Mouse (Mus musculus) lung, postnatal 0 days (tissue): Measurements from ENCODE around the gene Smoc1. TPM values are rescaled to one million over a fixed set of nuclear protein-coding genes. Genes with fewer than 3 reads are reported as not detected.

Experiments
- ATAC-seq: fragments of 200-750 bp; cut with Nextera tagmentation; 2 replicates; pipeline ENCODE4 v1.8.0; 2017; ENCODE audit warnings: moderate library complexity
- DNase-seq: peaks from one replicate; pipeline ENCODE4 v3.0.0-alpha.2; 2016; ENCODE audit warnings: low spot score
- H3K27ac ChIP-seq: fragments of 300-500 bp; sonication (generic); 2 replicates; pipeline ENCODE4 v1.5.1; 2014; ENCODE audit warnings: antibody characterized with exemption, mild to moderate bottlenecking, low read length, mixed read lengths
- H3K27me3 ChIP-seq: fragments of 300-500 bp; sonication (generic); replicated peaks from 2 replicates; pipeline ENCODE4 v1.6.1; 2014; ENCODE audit warnings: low read length, mixed read lengths; ENCODE audit not compliant: insufficient read depth
- H3K36me3 ChIP-seq: fragments of 300-500 bp; sonication (generic); 2 replicates; pipeline ENCODE4 v1.6.1; 2014; ENCODE audit warnings: low read length, mixed read lengths; ENCODE audit not compliant: insufficient read depth
- H3K4me1 ChIP-seq: fragments of 300-500 bp; sonication (generic); 2 replicates; pipeline ENCODE4 v1.6.1; 2014; ENCODE audit warnings: antibody characterized with exemption, low read depth, low read length, mixed read lengths; ENCODE audit not compliant: insufficient read depth
- H3K4me2 ChIP-seq: fragments of 300-500 bp; sonication (generic); replicated peaks from 2 replicates; pipeline ENCODE4 v1.6.1; 2014; ENCODE audit warnings: low read depth, mild to moderate bottlenecking, low read length, moderate library complexity, mixed read lengths
- H3K4me3 ChIP-seq: fragments of 300-500 bp; sonication (generic); 2 replicates; pipeline ENCODE4 v1.5.1; 2014; ENCODE audit warnings: low read depth, low read length
- H3K9ac ChIP-seq: fragments of 300-500 bp; sonication (generic); replicated peaks from 2 replicates; pipeline ENCODE4 v1.6.1; 2014; ENCODE audit warnings: low read depth, mild to moderate bottlenecking
- H3K9me3 ChIP-seq: fragments of 300-500 bp; sonication (generic); 2 replicates; pipeline ENCODE4 v1.6.1; 2016; ENCODE audit warnings: low read length, mixed read lengths
- CTCF ChIP-seq: IDR thresholded peaks from 2 replicates; pipeline ENCODE4 v1.5.1; 2016; ENCODE audit warnings: antibody characterized with exemption, mild to moderate bottlenecking
- EP300 ChIP-seq: IDR thresholded peaks from 2 replicates; pipeline ENCODE4 v1.6.1; 2016; ENCODE audit warnings: antibody characterized with exemption, mild to moderate bottlenecking, control low read depth
- WGBS: fragments of 180-500 bp; shearing (Covaris S2); extraction: QIAGEN DNeasy Blood & Tissue Kit; methylation state at CpG from one replicate; pipeline ENCODE4 v1.1.7; 2014; 5-methylcytosine and 5-hydroxymethylcytosine counted together
- polyA plus RNA-seq: library from polyadenylated mRNA; unstranded; fragments of >200 nt; fragmentation: Nextera tagmentation; extraction: Ambion mirVana; gene quantifications from 2 replicates; pipeline ENCODE4 v1.2.1, GENCODE M21; 2015

Smoc1 gene
- polyA plus RNA-seq, 1 experiment from 2014 or later: 0.19 TPM

GRCm38 (mm10) chr12:81123793-81124192, 97.2 kb downstream of the Smoc1 start:
- ATAC-seq (no peak), DNase-seq (no peak)
- no peak for TF ChIP-seq CTCF
- TF ChIP-seq EP300: no peak

GRCm38 (mm10) chr12:81126842-81127241, 100.2 kb downstream of the Smoc1 start:
- Histone ChIP-seq H3K9ac (no peak overlapping the region), H3K4me1 (no peaks in the 10 kb centered on the region), H3K36me3 (no peaks in the 10 kb centered on the region)

More at GRCm38 (mm10) chr12:81123793-81124192, 97.2 kb downstream of the Smoc1 start:
- Histone ChIP-seq H3K27me3 (no peaks in the 10 kb centered on the region), H3K36me3 (no peaks in the 10 kb centered on the region), H3K9me3 (no peaks in the 10 kb centered on the region; the same call in 1 of the 2 replicates), H3K4me3 (no peak overlapping the region), H3K9ac (no peak overlapping the region), H3K27ac (no peak overlapping the region), H3K4me1 (no peaks in the 10 kb centered on the region), H3K4me2 (no peak overlapping the region)

GRCm38 (mm10) chr12:81128693-81129092, 102.1 kb downstream of the Smoc1 start:
- H3K4me1 ChIP-seq: no peaks in the 10 kb centered on the region
- no peak overlapping the region for H3K4me2 ChIP-seq
- 87% methylated on average over 5 of the region's 5 CpGs for WGBS
- TF ChIP-seq CTCF: no peak
- no peak for TF ChIP-seq EP300
- no peaks in the 10 kb centered on the region for H3K36me3 ChIP-seq
- no peak overlapping the region for H3K4me3 ChIP-seq
- DNase-seq (no peak), ATAC-seq (no peak)
- H3K27ac ChIP-seq: no peak overlapping the region
- no peak overlapping the region for H3K9ac ChIP-seq
- H3K27me3 ChIP-seq: no peaks in the 10 kb centered on the region
- H3K9me3 ChIP-seq: no peaks in the 10 kb centered on the region

More at GRCm38 (mm10) chr12:81126842-81127241, 100.2 kb downstream of the Smoc1 start:
- no peak overlapping the region for H3K4me3 ChIP-seq
- ATAC-seq: no peak
- H3K27ac ChIP-seq: no peak overlapping the region
- no peak for TF ChIP-seq CTCF
- no peak for TF ChIP-seq EP300
- no peaks in the 10 kb centered on the region for H3K9me3 ChIP-seq
- no peaks in the 10 kb centered on the region for H3K27me3 ChIP-seq
- WGBS: 79% methylated on average over 3 of the region's 3 CpGs
- H3K4me2 ChIP-seq: no peak overlapping the region
- DNase-seq: no peak

GRCm38 (mm10) chr12:81130692-81131091, 104.1 kb downstream of the Smoc1 start:
- TF ChIP-seq CTCF: no peak
- TF ChIP-seq EP300: no peak
- no peak for ATAC-seq
- H3K9ac ChIP-seq: no peak overlapping the region
- no peak for DNase-seq
- no peaks in the 10 kb centered on the region for H3K27me3 ChIP-seq
- no peak overlapping the region for H3K4me3 ChIP-seq
- no peaks in the 10 kb centered on the region for H3K4me1 ChIP-seq
- H3K36me3 ChIP-seq: no peaks in the 10 kb centered on the region
- H3K27ac ChIP-seq: no peak overlapping the region
- no peak overlapping the region for H3K4me2 ChIP-seq
- 29% methylated on average over 3 of the region's 3 CpGs for WGBS
- no peaks in the 10 kb centered on the region for H3K9me3 ChIP-seq

GRCm38 (mm10) chr12:81131114-81131513, 104.5 kb downstream of the Smoc1 start:
- no peak for ATAC-seq
- Histone ChIP-seq H3K27ac (no peak overlapping the region), H3K4me3 (no peak overlapping the region), H3K4me2 (no peak overlapping the region), H3K36me3 (no peaks in the 10 kb centered on the region), H3K9ac (no peak overlapping the region), H3K9me3 (no peaks in the 10 kb centered on the region), H3K4me1 (no peaks in the 10 kb centered on the region), H3K27me3 (no peaks in the 10 kb centered on the region)
- WGBS: 43% methylated on average over 4 of the region's 4 CpGs
- no peak for TF ChIP-seq CTCF
- TF ChIP-seq EP300: no peak
- DNase-seq: no peak

- Histone ChIP-seq H3K9ac (no peak overlapping the region), H3K4me2 (no peak overlapping the region), H3K36me3 (no peaks in the 10 kb centered on the region), H3K4me3 (no peak overlapping the region), H3K27me3 (no peaks in the 10 kb centered on the region), H3K9me3 (no peaks in the 10 kb centered on the region), H3K27ac (no peak overlapping the region), H3K4me1 (no peaks in the 10 kb centered on the region)
- TF ChIP-seq EP300 (no peak), CTCF (no peak)
- WGBS: 60% methylated on average over 4 of the region's 4 CpGs
- DNase-seq (no peak), ATAC-seq (no peak)
These were observed 106.6 kb downstream of the Smoc1 start for GRCm38 (mm10) chr12:81133055-81133665.

GRCm38 (mm10) chr12:81138217-81138616, 111.6 kb downstream of the Smoc1 start:
- H3K36me3 ChIP-seq: no peaks in the 10 kb centered on the region
- no peak for ATAC-seq
- H3K4me3 ChIP-seq: no peak overlapping the region
- H3K9ac ChIP-seq: no peak overlapping the region
- H3K27me3 ChIP-seq: no peaks in the 10 kb centered on the region
- H3K27ac ChIP-seq: no peak overlapping the region
- WGBS: 83% methylated on average over 6 of the region's 6 CpGs
- no peak overlapping the region for H3K4me2 ChIP-seq
- no peaks in the 10 kb centered on the region for H3K9me3 ChIP-seq
- TF ChIP-seq CTCF (no peak), EP300 (no peak)
- no peaks in the 10 kb centered on the region for H3K4me1 ChIP-seq
- DNase-seq: no peak
